Mouse (Mus musculus) liver, embryonic 15.5 days (tissue): ENCODE results near the gene Msrb2. TPM values are rescaled to one million over a fixed set of nuclear protein-coding genes. Genes with fewer than 3 reads are reported as not detected.

ENCODE experiments used
- ATAC-seq: fragments of 200-750 bp; cut with Nextera tagmentation; 2 replicates; pipeline ENCODE4 v1.8.0; 2017; ENCODE audit warnings: moderate number of reproducible peaks, mild to moderate bottlenecking, moderate library complexity; ENCODE audit not compliant: insufficient read depth
- H3K27ac ChIP-seq: fragments of 300-500 bp; sonication (generic); replicated peaks from 2 replicates; pipeline ENCODE4 v1.5.1; 2015; ENCODE audit warnings: mild to moderate bottlenecking, inconsistent platforms
- H3K27me3 ChIP-seq: fragments of 300-500 bp; sonication (generic); 2 replicates; pipeline ENCODE4 v1.6.1; 2015; ENCODE audit warnings: mild to moderate bottlenecking, inconsistent platforms
- H3K36me3 ChIP-seq: fragments of 300-500 bp; sonication (generic); replicated peaks from 2 replicates; pipeline ENCODE4 v1.6.1; 2015; ENCODE audit warnings: moderate library complexity, mild to moderate bottlenecking, inconsistent platforms
- H3K4me1 ChIP-seq: fragments of 300-500 bp; sonication (generic); replicated peaks from 2 replicates; pipeline ENCODE4 v1.6.1; 2015; ENCODE audit warnings: inconsistent platforms
- H3K4me2 ChIP-seq: fragments of 300-500 bp; sonication (generic); 2 replicates; pipeline ENCODE4 v1.6.1; 2015; ENCODE audit warnings: moderate library complexity, mild to moderate bottlenecking, inconsistent platforms
- H3K4me3 ChIP-seq: fragments of 300-500 bp; sonication (generic); replicated peaks from 2 replicates; pipeline ENCODE4 v1.5.1; 2015; ENCODE audit warnings: mild to moderate bottlenecking, inconsistent platforms
- H3K9ac ChIP-seq: fragments of 300-500 bp; sonication (generic); 2 replicates; pipeline ENCODE4 v1.6.1; 2015; ENCODE audit warnings: moderate library complexity, mild to moderate bottlenecking, inconsistent platforms
- H3K9me3 ChIP-seq: fragments of 300-500 bp; sonication (generic); replicated peaks from 2 replicates; pipeline ENCODE4 v1.6.1; 2016; ENCODE audit warnings: inconsistent platforms
- WGBS: fragments of 180-500 bp; shearing (Covaris S2); methylation state at CpG from one replicate; pipeline ENCODE4 v1.1.7; 2015; ENCODE audit warnings: mixed read lengths; ENCODE audit not compliant: insufficient replicate concordance; 5-methylcytosine and 5-hydroxymethylcytosine counted together
- polyA plus RNA-seq: library from polyadenylated mRNA; unstranded; fragments of >200 nt; fragmentation: Nextera tagmentation; extraction: Ambion mirVana; gene quantifications from 2 replicates; pipeline ENCODE4 v1.2.1, GENCODE M21; 2015

Msrb2 gene
- polyA plus RNA-seq, 1 experiment from 2014 or later = 8.8 TPM

DNA sequence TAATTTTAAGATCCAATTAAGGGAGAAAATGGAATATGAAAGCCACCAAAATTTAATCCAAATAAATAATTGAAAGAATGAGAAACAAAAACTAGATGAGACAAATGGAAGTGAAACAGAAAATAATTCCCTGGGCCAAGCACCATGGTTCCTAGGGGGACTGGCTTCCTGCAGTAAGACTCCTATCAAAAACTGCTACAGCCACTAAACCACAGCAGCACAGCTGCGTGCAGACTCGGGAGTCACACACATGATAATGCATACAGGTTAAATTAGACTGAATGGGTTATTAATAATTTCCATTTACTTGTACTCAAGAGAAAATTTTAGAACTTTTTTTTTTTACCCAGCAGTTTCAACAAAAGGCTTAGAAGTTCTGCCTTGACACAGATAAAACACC is 18.1 kb upstream of the Msrb2 start:
- Histone ChIP-seq H3K9me3 (no peaks in the 10 kb centered on the region), H3K27me3 (no peaks in the 10 kb centered on the region), H3K4me2 (no peak overlapping the region), H3K36me3 (no peaks in the 10 kb centered on the region), H3K4me1 (no peaks in the 10 kb centered on the region), H3K9ac (no peak overlapping the region), H3K27ac (no peak overlapping the region), H3K4me3 (no peak overlapping the region)
- ATAC-seq = no peak
- 35% methylated on average over 2 of the region's 2 CpGs for WGBS

GRCm38 (mm10) chr2:19362880-19363279 is 8.4 kb upstream of the Msrb2 start:
- Histone ChIP-seq H3K9ac (no peak overlapping the region), H3K27me3 (no peaks in the 10 kb centered on the region), H3K4me3 (no peak overlapping the region), H3K27ac (no peak overlapping the region), H3K4me2 (no peak overlapping the region), H3K4me1 (no peaks in the 10 kb centered on the region), H3K36me3 (no peaks in the 10 kb centered on the region), H3K9me3 (no peaks in the 10 kb centered on the region)
- 64% methylated on average over 1 of the region's 1 CpGs for WGBS
- no peak for ATAC-seq

DNA sequence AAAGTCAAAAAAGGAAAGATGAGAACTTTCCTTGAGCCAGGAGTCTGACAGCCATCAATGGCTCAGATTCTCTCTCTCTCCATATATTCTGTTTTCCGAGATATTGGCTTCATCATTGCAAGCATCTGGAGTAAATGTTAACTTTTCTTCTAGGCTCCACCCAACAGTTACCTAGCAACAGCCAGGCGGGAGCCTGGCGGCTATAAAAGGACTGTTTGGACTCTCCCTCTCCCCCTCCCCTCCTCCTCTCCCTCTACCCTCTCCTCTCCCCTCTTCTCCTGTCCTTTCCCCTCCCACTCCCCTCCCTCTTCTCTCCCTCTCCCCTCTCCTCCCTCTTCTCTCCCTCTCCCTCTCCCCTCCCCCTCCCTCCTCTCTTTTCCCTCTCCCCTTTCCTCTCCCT is 4.8 kb upstream of the Msrb2 start:
- ATAC-seq = no peak
- no peak overlapping the region for H3K9ac ChIP-seq
- no peak overlapping the region for H3K4me2 ChIP-seq
- H3K27me3 ChIP-seq = no peaks in the 10 kb centered on the region
- no peak overlapping the region for H3K4me3 ChIP-seq
- no peaks in the 10 kb centered on the region for H3K36me3 ChIP-seq
- 40% methylated on average over 3 of the region's 3 CpGs for WGBS
- no peaks in the 10 kb centered on the region for H3K4me1 ChIP-seq
- H3K27ac ChIP-seq = no peak overlapping the region
- H3K9me3 ChIP-seq = no peaks in the 10 kb centered on the region

GRCm38 (mm10) chr2:19367114-19367513 is 4.1 kb upstream of the Msrb2 start:
- Histone ChIP-seq H3K27me3 (no peaks in the 10 kb centered on the region), H3K9ac (no peak overlapping the region), H3K9me3 (no peaks in the 10 kb centered on the region), H3K4me1 (peaks cover 4% of the 10 kb centered on the region; the same call in 1 of the 2 replicates), H3K36me3 (no peaks in the 10 kb centered on the region), H3K4me2 (no peak overlapping the region), H3K4me3 (no peak overlapping the region), H3K27ac (no peak overlapping the region)
- WGBS = 69% methylated on average over 11 of the region's 11 CpGs
- ATAC-seq = no peak

DNA sequence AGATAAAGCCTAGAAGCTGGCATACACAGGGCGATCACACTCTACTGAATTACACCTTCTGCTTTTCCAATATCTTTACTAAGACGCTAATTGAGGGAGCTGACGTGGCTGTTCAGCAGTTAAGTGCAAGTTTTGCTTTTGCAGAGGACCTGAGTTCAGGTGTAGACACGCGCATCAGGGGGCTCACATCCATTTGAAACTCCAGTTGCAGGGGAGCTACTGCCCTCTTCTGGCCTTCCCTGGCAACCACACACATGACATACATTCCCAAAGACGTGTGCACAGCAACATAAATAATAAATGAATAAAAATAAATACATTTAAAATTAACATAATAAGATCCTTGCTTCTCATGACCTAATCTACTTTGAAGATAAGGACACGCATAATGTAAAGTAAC is 2.5 kb downstream of the Msrb2 start:
- 66% methylated on average over 7 of the region's 7 CpGs for WGBS

DNA sequence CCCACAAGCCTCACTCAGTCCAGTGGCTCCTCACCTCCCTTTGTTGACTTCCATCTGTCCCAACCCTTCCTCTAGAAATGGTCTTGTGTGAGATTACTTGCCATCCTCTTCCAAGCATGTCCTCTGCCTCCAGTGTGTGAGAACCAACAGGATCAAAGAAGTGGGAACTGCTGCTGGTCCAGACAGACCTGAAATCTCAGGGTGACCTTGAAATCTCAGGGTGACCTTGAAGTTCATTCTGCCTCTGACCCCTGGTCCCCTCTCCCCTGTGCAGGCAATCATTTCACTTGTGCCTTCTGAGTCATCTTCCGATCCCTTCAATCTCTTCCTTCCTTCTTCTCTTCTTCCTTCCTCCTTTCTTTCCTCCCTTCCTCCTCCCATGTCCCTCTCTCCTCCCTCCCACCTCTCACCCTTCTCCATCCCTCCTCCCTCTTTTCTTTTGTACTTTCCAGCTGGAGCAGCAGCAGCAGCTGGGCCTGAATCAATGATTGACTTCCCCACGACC is 9.3 kb downstream of the Msrb2 start:
- H3K4me1 ChIP-seq = no peaks in the 10 kb centered on the region
- H3K36me3 ChIP-seq = no peaks in the 10 kb centered on the region
- H3K27ac ChIP-seq = no peak overlapping the region
- 52% methylated on average over 2 of the region's 2 CpGs for WGBS
- H3K9ac ChIP-seq = no peak overlapping the region
- H3K9me3 ChIP-seq = no peaks in the 10 kb centered on the region
- H3K27me3 ChIP-seq = no peaks in the 10 kb centered on the region
- no peak overlapping the region for H3K4me2 ChIP-seq
- no peak for ATAC-seq
- no peak overlapping the region for H3K4me3 ChIP-seq

More for the DNA sequence above, 2.5 kb downstream of the Msrb2 start:
- Histone ChIP-seq H3K4me2 (no peak overlapping the region), H3K9me3 (no peaks in the 10 kb centered on the region), H3K4me3 (no peak overlapping the region), H3K27ac (no peak overlapping the region), H3K36me3 (no peaks in the 10 kb centered on the region), H3K27me3 (no peaks in the 10 kb centered on the region), H3K4me1 (peaks cover 5% of the 10 kb centered on the region; the same call in 1 of the 2 replicates), H3K9ac (no peak overlapping the region)
- no peak for ATAC-seq

DNA sequence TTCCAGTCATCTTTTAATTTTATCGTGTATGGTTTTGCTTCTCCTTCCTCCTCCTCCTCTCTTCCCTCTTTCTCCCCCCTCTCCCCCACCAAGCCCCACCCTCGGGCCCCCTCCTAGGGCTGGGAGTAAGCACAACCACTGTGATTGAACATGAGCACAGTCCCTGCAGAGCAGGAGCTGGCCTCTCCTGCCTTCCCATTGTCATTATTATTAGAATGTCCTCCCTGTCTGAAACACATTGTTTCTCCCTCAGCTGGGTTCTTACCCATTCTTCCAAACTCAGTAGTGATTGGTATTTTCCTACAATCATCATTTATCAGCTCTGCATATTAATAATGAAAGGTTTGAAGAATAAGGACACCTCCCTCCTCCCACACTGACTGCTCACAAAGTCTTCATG is 9.7 kb downstream of the Msrb2 start:
- 25% methylated on average over 2 of the region's 2 CpGs for WGBS
- no peak overlapping the region for H3K4me2 ChIP-seq
- no peaks in the 10 kb centered on the region for H3K36me3 ChIP-seq
- ATAC-seq = no peak
- no peaks in the 10 kb centered on the region for H3K4me1 ChIP-seq
- H3K27me3 ChIP-seq = no peaks in the 10 kb centered on the region
- H3K9me3 ChIP-seq = no peaks in the 10 kb centered on the region
- no peak overlapping the region for H3K9ac ChIP-seq
- no peak overlapping the region for H3K4me3 ChIP-seq
- H3K27ac ChIP-seq = no peak overlapping the region

DNA sequence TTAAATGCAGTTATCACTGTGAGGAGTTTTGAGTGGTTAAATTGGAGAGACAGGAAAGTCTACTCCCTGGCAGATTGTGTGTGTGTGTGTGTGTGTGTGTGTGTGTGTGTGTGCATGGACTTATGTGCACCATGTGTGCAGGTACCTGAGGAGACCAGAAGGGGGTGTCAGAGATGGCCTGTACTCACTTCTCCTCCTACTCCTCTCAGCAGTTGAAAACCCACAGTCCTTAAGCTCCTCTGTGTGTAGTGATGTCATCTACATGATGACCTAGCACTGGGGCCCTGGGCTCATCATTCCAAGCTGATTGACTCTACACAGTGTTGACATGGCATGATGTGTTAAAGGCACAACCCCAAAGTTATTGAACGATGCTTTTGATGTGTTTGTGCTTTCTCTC is 11.0 kb downstream of the Msrb2 start:
- 58% methylated on average over 1 of the region's 1 CpGs for WGBS
- Histone ChIP-seq H3K9ac (no peak overlapping the region), H3K4me2 (no peak overlapping the region), H3K9me3 (no peaks in the 10 kb centered on the region), H3K4me1 (no peaks in the 10 kb centered on the region), H3K36me3 (no peaks in the 10 kb centered on the region), H3K4me3 (no peak overlapping the region), H3K27ac (no peak overlapping the region), H3K27me3 (no peaks in the 10 kb centered on the region)
- no peak for ATAC-seq

DNA sequence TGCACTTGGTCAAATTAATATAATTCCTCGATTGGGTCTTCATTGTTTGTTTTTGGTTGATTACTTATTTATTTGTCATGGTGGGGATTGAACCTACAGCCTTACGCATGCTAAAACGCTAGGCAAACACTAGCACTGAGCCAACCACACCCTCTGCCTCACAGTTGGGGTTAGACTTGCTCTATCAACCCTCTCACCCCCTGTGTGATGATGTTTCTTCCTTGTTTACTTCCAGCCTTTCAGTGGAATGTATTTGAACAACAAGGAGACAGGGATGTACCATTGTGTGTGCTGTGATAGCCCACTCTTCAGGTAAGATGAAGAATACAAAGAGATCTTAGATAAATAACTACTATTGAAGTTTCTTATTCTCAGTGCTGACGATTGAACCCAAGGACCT is 11.8 kb downstream of the Msrb2 start:
- no peak overlapping the region for H3K9ac ChIP-seq
- no peaks in the 10 kb centered on the region for H3K9me3 ChIP-seq
- no peaks in the 10 kb centered on the region for H3K4me1 ChIP-seq
- WGBS = 61% methylated on average over 4 of the region's 4 CpGs
- H3K4me2 ChIP-seq = no peak overlapping the region
- H3K27ac ChIP-seq = no peak overlapping the region
- no peak overlapping the region for H3K4me3 ChIP-seq
- H3K36me3 ChIP-seq = no peaks in the 10 kb centered on the region
- H3K27me3 ChIP-seq = no peaks in the 10 kb centered on the region
- ATAC-seq = no peak

- Histone ChIP-seq H3K9ac (no peak overlapping the region), H3K4me3 (no peak overlapping the region), H3K27me3 (no peaks in the 10 kb centered on the region), H3K4me2 (no peak overlapping the region), H3K36me3 (no peaks in the 10 kb centered on the region), H3K9me3 (no peaks in the 10 kb centered on the region), H3K4me1 (no peaks in the 10 kb centered on the region), H3K27ac (no peak overlapping the region)
- no peak for ATAC-seq
- WGBS = 65% methylated on average over 5 of the region's 5 CpGs
These were observed 14.5 kb downstream of the Msrb2 start for GRCm38 (mm10) chr2:19385772-19386171.

GRCm38 (mm10) chr2:19388329-19389103 is 17.3 kb downstream of the Msrb2 start:
- Histone ChIP-seq H3K4me1 (no peaks in the 10 kb centered on the region), H3K36me3 (no peaks in the 10 kb centered on the region), H3K9ac (no peak overlapping the region), H3K9me3 (no peaks in the 10 kb centered on the region), H3K4me3 (no peak overlapping the region), H3K4me2 (peak overlapping the region; percentile 7), H3K27me3 (no peaks in the 10 kb centered on the region), H3K27ac (peak overlapping the region; percentile 59)
- peak; percentile 58; the same call in 1 of the 2 replicates for ATAC-seq
- WGBS = 28% methylated on average over 12 of the region's 12 CpGs
